Mouse (Mus musculus): Measurements from ENCODE around the gene Tbcb.
"Not testable (repeated sequence)": the region's sequence is repeated elsewhere in the genome, so short reads cannot be mapped to it uniquely, and the experiment has no call there.

- not testable (repeated sequence) for TF ChIP-seq CTCF, POLR2A (IDR thresholded peaks at IDR 0.05; ENCODE audit: extremely low read depth, insufficient read depth, low read length)
Measured at GRCm38 (mm10) chr7:30237374-30237773, 5.3 kb upstream of the Tbcb start.
